Mouse (Mus musculus): ENCODE measurements at regions not wholly inside any gene's neighbourhood (a gene's known extent, or its start where the extent isn't known, plus 50 kb on each side); places are given as distances from the start of the nearest gene placed in this dataset.

DNA sequence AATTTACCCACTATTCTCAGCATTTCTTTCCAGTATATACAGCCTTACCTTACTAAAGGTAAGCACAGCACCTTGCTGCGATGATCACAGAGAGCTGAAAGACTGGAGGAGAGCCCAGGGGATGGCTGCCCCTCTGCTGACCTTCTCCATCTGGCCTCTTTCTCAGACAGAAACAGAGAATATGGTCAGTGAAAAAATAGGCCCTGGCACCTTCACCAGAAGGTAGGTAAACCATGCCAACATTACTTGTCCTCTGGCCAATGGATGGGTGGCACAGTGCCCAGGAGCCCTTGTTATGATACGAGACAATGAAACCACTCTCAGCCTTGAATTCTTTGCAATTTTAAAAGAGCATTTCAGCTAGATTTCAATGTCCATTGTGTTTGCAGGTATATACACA, 817.8 kb downstream of the Gm9195 start:
- H3K4me2 ChIP-seq: no peak overlapping the region
- no peaks in the 10 kb centered on the region for H3K4me1 ChIP-seq (replicated peaks)
- H3K27ac ChIP-seq: no peak overlapping the region
- WGBS: 70% methylated on average over 2 of the region's 2 CpGs
- ATAC-seq (replicated peaks; ENCODE audit: insufficient number of reproducible peaks, insufficient read depth, low FRiP score, low read depth): no peak
- no peak overlapping the region for H3K4me3 ChIP-seq
- H3K36me3 ChIP-seq: no peaks in the 10 kb centered on the region
- no peaks in the 10 kb centered on the region for H3K9me3 ChIP-seq (replicated peaks)
- no peaks in the 10 kb centered on the region for H3K27me3 ChIP-seq
- no peak overlapping the region for H3K9ac ChIP-seq

DNA sequence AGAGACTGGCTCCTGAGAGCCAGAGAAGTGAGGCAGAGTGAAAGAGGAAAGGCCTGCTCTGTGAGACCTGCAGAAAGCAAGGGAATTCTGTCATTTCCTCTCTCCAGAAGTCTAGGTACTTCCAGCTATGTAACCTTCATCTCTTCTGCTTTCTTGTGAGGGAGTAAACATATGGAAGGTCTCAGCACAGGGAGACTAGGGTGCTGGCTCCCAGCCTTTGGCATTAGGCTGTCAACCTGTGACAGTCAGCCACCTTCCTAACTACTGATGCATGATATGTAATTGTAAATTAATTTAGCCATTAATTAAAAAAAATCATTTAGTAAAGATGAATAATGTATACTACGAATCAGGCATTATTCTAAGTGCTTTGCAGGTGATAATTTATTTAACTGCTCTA, 819.2 kb downstream of the Gm9195 start:
- 63% methylated on average over 1 of the region's 1 CpGs for WGBS
- ATAC-seq (replicated peaks; ENCODE audit: insufficient number of reproducible peaks, insufficient read depth, low FRiP score, low read depth): no peak
- H3K9ac ChIP-seq: no peak overlapping the region

DNA sequence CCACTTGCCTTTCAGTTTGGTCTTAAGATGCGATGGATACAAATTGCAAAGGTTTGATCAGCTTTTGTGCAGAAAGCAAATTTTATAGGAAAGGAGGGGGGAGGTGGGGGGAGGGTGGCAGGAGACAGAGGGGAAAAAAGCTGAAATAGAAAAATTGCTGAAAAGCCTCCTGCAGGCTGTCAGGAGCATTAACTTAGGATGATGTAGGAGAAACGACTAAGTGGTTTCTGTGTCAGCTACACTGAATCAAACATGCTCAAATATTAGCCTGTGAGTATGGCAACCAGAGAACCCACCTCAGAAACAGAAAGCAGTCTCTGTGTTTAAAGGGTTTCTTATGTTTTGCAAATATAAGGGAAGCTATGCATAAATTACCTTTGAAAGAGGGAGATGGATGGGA, 819.6 kb downstream of the Gm9195 start:
- Histone ChIP-seq H3K27ac (no peak overlapping the region), H3K4me3 (no peak overlapping the region), H3K36me3 (no peaks in the 10 kb centered on the region), H3K9me3 (replicated peaks) (no peaks in the 10 kb centered on the region), H3K4me1 (replicated peaks) (no peaks in the 10 kb centered on the region), H3K9ac (no peak overlapping the region), H3K4me2 (no peak overlapping the region), H3K27me3 (no peaks in the 10 kb centered on the region)
- no peak for ATAC-seq (replicated peaks; ENCODE audit: insufficient number of reproducible peaks, insufficient read depth, low FRiP score, low read depth)
- WGBS: 55% methylated on average over 2 of the region's 2 CpGs

More for the DNA sequence above, 819.2 kb downstream of the Gm9195 start:
- H3K27ac ChIP-seq: no peak overlapping the region
- no peak overlapping the region for H3K4me3 ChIP-seq
- no peaks in the 10 kb centered on the region for H3K9me3 ChIP-seq (replicated peaks)
- no peaks in the 10 kb centered on the region for H3K36me3 ChIP-seq
- no peak overlapping the region for H3K4me2 ChIP-seq
- no peaks in the 10 kb centered on the region for H3K4me1 ChIP-seq (replicated peaks)
- H3K27me3 ChIP-seq: no peaks in the 10 kb centered on the region

DNA sequence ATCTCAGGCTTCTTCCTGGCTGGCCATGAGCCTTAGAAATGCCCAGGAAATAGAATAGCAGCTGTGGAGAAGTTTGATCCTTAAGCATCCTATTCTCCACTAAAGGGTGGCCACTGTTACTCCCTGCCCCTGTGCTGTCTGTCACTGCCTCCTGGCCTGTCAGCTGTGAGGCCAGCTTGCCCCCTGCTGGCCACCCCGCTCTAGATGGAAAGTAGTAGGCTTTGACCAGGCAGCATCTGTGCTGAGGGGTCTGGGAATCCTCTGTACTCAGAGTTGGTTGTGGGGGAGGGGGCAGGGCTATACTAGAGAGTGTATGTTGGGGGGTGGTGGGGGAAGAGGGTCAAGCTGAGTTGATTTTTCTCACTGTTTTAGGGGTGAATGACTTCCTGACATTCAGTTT, 821.2 kb downstream of the Gm9195 start:
- Histone ChIP-seq H3K4me1 (replicated peaks) (no peaks in the 10 kb centered on the region), H3K27me3 (no peaks in the 10 kb centered on the region), H3K36me3 (no peaks in the 10 kb centered on the region), H3K4me2 (no peak overlapping the region), H3K27ac (no peak overlapping the region), H3K4me3 (no peak overlapping the region), H3K9me3 (replicated peaks) (no peaks in the 10 kb centered on the region), H3K9ac (no peak overlapping the region)
- ATAC-seq (replicated peaks; ENCODE audit: insufficient number of reproducible peaks, insufficient read depth, low FRiP score, low read depth): peak; percentile 70; the same call in 1 of the 2 replicates
- WGBS: 0% methylated on average over 1 of the region's 1 CpGs

DNA sequence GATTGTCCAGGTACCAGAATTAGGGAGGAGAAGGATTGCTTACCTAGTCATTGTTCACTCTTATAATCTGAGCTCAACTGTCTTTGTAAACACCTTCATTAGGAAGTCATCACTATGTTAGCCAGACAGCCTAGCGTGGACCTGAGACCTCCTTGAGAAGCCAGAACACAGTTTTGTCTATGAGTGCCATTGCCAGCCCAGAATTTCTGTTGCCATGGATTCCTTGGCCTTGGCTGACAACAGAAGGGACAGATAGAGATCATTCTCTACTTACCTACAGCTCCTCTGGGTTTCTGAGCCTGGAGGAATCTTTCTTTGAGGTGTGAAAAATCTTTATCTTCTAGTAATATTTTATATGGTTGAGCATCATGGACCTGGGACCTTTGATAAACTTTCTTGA, 825.0 kb downstream of the Gm9195 start:
- Histone ChIP-seq H3K9ac (no peak overlapping the region), H3K36me3 (no peaks in the 10 kb centered on the region), H3K4me1 (replicated peaks) (no peaks in the 10 kb centered on the region), H3K9me3 (replicated peaks) (no peaks in the 10 kb centered on the region), H3K4me2 (no peak overlapping the region), H3K4me3 (no peak overlapping the region), H3K27ac (no peak overlapping the region), H3K27me3 (no peaks in the 10 kb centered on the region)
- no peak for ATAC-seq (replicated peaks; ENCODE audit: insufficient number of reproducible peaks, insufficient read depth, low FRiP score, low read depth)
- WGBS: 89% methylated on average over 1 of the region's 1 CpGs

DNA sequence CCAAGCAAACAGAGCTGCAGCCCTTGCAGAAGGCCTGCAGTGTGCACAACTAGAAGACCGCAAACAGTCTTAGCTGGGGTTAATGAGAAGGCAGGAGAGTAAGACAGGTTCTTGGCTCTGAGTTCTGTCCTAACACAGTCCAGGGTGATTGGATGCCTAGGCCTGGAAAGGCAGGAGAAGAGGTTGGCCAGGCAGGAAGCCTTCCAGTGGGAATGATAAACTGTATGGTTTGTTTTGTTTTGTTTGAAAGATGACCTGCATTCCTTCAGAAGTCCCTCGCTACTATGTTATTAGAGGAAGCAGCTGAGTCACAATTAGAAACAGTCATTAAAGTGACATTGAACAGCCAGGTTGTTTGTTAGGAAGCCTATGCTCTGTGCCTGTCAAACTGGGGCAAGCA, 831.5 kb downstream of the Gm9195 start:
- H3K9ac ChIP-seq: no peak overlapping the region
- no peak overlapping the region for H3K4me3 ChIP-seq
- no peaks in the 10 kb centered on the region for H3K36me3 ChIP-seq
- ATAC-seq (replicated peaks; ENCODE audit: insufficient number of reproducible peaks, insufficient read depth, low FRiP score, low read depth): peak; percentile 58; the same call in 1 of the 2 replicates
- H3K9me3 ChIP-seq (replicated peaks): no peaks in the 10 kb centered on the region
- no peak overlapping the region for H3K27ac ChIP-seq
- H3K4me1 ChIP-seq (replicated peaks): 0 out of 2 replicates have a peak, but pooled peaks cover 4% of the 10 kb centered on the region
- no peaks in the 10 kb centered on the region for H3K27me3 ChIP-seq
- WGBS: 33% methylated on average over 2 of the region's 2 CpGs
- no peak overlapping the region for H3K4me2 ChIP-seq

DNA sequence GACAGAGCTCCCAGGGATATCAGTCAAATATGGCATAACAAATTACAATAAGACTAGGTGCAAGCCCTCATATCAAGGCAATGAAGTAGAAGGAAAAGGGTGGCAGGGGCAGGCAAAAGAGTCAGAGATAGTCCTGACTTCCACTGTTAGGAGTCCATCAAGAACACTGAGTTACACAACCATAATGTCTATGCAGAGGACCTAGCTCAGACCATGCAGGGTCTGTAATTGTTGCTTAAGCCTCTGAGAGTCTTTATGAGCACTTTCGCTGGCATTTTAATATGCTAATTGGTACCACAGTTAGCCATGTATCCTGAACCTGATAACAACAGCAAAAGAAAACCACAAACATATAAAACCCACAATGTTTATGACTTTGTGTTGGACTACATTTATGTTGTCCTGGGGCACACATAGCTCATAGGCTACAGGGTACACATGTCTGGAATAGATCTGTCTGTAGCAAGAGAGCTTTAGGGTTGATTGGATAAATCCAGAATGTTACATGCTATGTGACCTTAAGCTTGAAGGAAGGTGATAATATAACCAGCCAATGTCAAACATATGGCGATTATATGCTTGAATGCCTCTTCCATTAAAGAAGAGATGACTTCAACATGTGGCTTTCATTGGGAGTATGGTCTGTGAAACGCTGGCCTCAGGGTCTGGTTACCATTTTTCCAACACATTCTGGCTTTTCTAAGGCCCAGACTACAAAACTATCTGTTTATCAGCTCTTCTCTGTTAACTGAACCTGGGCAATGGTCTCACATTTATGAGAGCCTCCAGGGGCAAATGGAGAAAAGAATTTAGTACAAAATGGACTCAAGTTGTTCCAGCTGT, 836.6 kb downstream of the Gm9195 start:
- no peak for ATAC-seq (replicated peaks; ENCODE audit: insufficient number of reproducible peaks, insufficient read depth, low FRiP score, low read depth)

DNA sequence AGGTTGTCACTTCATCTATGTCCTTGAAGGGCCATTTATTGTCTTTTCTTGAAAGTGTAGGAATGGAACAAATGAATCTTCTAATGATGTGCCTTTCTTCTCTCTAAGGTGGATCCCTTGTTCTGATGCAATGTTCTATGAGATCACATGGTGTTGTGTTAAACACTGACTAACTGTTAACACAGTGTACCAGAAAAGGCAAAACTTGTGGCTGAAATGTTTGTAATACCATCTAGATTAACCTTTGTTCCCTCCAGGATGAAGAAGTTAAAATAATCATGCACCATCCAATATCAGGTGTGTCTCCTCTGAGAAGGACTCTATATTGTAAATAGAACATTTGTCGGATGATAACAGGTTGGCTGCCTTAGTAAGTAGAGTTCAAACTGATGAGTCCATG, 849.1 kb downstream of the Gm9195 start:
- Histone ChIP-seq H3K9me3 (replicated peaks) (no peaks in the 10 kb centered on the region), H3K36me3 (no peaks in the 10 kb centered on the region), H3K4me1 (replicated peaks) (no peaks in the 10 kb centered on the region), H3K4me2 (no peak overlapping the region), H3K27ac (no peak overlapping the region), H3K4me3 (no peak overlapping the region), H3K27me3 (no peaks in the 10 kb centered on the region), H3K9ac (no peak overlapping the region)
- no peak for ATAC-seq (replicated peaks; ENCODE audit: insufficient number of reproducible peaks, insufficient read depth, low FRiP score, low read depth)
- WGBS: 91% methylated on average over 1 of the region's 1 CpGs

More for the DNA sequence above, 836.6 kb downstream of the Gm9195 start:
- Histone ChIP-seq H3K4me3 (no peak overlapping the region), H3K4me2 (no peak overlapping the region), H3K9me3 (replicated peaks) (no peaks in the 10 kb centered on the region), H3K27me3 (no peaks in the 10 kb centered on the region), H3K4me1 (replicated peaks) (no peaks in the 10 kb centered on the region), H3K9ac (no peak overlapping the region), H3K27ac (no peak overlapping the region), H3K36me3 (no peaks in the 10 kb centered on the region)
- WGBS: 71% methylated on average over 3 of the region's 3 CpGs

DNA sequence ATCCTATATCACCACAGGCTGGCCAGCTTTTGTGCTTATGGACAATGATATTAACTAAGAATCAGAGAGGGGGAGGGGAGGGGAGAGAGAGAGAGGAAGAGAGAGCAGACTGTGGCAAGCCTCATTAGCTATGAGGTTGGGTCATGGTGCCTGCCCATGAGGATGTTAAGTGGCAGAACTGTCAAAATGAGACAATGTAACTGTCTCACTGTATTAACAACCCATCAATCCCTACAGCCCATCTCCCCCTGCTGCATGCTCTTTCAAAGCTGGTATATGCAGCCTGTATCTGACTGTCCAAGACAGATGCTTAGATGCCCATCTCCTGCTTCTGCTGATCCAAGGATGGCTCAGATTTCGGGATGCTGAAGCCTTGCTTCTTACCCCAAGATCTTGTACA, 852.6 kb downstream of the Gm9195 start:
- H3K36me3 ChIP-seq: no peaks in the 10 kb centered on the region
- no peak overlapping the region for H3K4me3 ChIP-seq
- no peak overlapping the region for H3K27ac ChIP-seq
- no peak overlapping the region for H3K9ac ChIP-seq
- H3K27me3 ChIP-seq: no peaks in the 10 kb centered on the region
- no peaks in the 10 kb centered on the region for H3K4me1 ChIP-seq (replicated peaks)
- WGBS: 54% methylated on average over 1 of the region's 1 CpGs
- no peak for ATAC-seq (replicated peaks; ENCODE audit: insufficient number of reproducible peaks, insufficient read depth, low FRiP score, low read depth)
- no peak overlapping the region for H3K4me2 ChIP-seq
- H3K9me3 ChIP-seq (replicated peaks): no peaks in the 10 kb centered on the region

DNA sequence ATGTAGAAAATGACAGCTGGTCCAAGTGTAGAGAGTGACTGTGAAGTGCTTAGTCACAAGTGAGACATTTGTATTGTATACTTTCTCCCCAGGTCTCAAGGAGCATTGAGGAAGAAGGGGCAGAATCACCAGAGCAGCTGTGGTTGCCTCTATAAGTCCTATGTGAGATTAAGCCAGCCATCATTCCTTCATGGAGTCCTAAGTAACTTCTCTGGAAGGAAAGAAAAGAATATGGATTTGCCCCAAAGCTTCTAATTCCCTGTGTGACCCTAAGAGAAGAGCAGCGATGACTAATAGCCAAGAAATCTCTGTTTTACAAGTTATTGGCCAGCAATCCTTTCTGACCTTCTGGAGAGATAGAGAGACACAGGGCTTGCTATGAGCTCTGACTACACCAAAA, 856.5 kb downstream of the Gm9195 start:
- no peaks in the 10 kb centered on the region for H3K27me3 ChIP-seq
- no peak overlapping the region for H3K27ac ChIP-seq
- H3K36me3 ChIP-seq: no peaks in the 10 kb centered on the region
- H3K9me3 ChIP-seq (replicated peaks): no peaks in the 10 kb centered on the region
- H3K4me2 ChIP-seq: no peak overlapping the region
- no peak for ATAC-seq (replicated peaks; ENCODE audit: insufficient number of reproducible peaks, insufficient read depth, low FRiP score, low read depth)
- 82% methylated on average over 1 of the region's 1 CpGs for WGBS
- H3K4me3 ChIP-seq: no peak overlapping the region
- H3K9ac ChIP-seq: no peak overlapping the region
- no peaks in the 10 kb centered on the region for H3K4me1 ChIP-seq (replicated peaks)

DNA sequence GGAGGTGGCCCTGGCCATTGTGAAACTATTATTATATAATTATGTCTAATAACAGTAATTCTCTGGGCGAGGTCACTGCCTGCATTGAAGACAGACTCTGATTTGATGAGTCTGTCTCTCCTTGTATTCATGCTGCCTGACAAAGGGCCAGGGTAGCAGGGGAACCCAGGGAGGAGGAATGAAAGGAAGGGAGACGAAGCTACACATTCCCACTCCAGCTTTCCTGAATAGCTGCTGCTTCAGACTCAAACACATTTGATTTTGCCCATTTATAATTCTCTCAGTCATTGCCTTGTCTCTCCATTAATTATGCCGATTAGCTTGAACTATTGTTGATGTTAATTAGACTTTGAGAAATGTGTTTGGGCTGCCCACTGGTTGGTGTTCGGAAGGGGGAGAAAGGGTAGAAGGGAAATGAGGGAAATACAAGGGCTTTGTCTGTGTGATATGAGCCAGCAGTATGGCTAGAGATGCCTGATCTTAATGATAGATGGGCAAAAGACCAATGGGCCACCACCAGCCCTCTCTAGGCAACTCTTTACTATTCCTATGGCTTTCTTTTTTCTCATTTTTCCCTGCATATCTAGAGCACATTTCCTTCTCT, 881.8 kb downstream of the Gm9195 start:
- WGBS: 78% methylated on average over 4 of the region's 4 CpGs
- no peak overlapping the region for H3K4me2 ChIP-seq
- no peaks in the 10 kb centered on the region for H3K36me3 ChIP-seq
- H3K27me3 ChIP-seq: no peaks in the 10 kb centered on the region
- H3K4me3 ChIP-seq: no peak overlapping the region
- no peaks in the 10 kb centered on the region for H3K4me1 ChIP-seq (replicated peaks)
- H3K9me3 ChIP-seq (replicated peaks): no peaks in the 10 kb centered on the region
- H3K27ac ChIP-seq: no peak overlapping the region
- no peak for ATAC-seq (replicated peaks; ENCODE audit: insufficient number of reproducible peaks, insufficient read depth, low FRiP score, low read depth)
- no peak overlapping the region for H3K9ac ChIP-seq

DNA sequence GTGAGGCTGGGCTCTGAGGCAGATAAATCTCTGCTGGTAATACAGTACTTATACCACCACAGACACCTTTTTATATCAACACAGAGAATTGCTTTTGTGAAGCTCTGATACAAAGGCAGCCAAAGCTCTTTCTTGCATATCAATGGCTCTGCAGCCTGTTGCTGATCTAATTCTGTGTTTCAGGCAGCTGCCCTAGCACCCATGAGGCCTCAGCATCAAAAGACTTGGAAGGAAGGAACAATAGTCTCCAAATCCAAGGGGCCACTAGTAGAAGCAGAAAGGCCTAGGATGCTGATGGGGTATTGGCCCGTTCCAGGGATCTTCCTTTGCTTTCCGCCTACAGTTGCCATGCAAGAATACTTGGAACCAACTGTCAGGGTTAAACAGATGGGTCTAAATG, 887.9 kb downstream of the Gm9195 start:
- Histone ChIP-seq H3K36me3 (no peaks in the 10 kb centered on the region), H3K4me2 (no peak overlapping the region), H3K9ac (no peak overlapping the region), H3K4me1 (replicated peaks) (no peaks in the 10 kb centered on the region), H3K27ac (no peak overlapping the region), H3K9me3 (replicated peaks) (no peaks in the 10 kb centered on the region), H3K27me3 (no peaks in the 10 kb centered on the region), H3K4me3 (no peak overlapping the region)
- no peak for ATAC-seq (replicated peaks; ENCODE audit: insufficient number of reproducible peaks, insufficient read depth, low FRiP score, low read depth)
- WGBS: 72% methylated on average over 2 of the region's 2 CpGs
